Mouse (Mus musculus): ENCODE results near the gene Prkcb. TPM values are rescaled to one million over a fixed set of nuclear protein-coding genes. Genes with fewer than 3 reads are reported as not detected.

Prkcb gene
- total RNA-seq, 2 experiments from 2014 or later: 1.2 to 1.4 TPM

GRCm38 (mm10) chr7:122465823-122466549 lies 177.4 kb downstream of the Prkcb start:
- no peak for DNase-seq

- no peak for DNase-seq
Measured at GRCm38 (mm10) chr7:122466722-122467121, 178.2 kb downstream of the Prkcb start.

- DNase-seq: no peak
Measured at GRCm38 (mm10) chr7:122467831-122468230, 179.3 kb downstream of the Prkcb start.

- DNase-seq: peak; percentile 27
Measured at GRCm38 (mm10) chr7:122470370-122471280, 182.1 kb downstream of the Prkcb start.

- peak; percentile 26 for DNase-seq
Measured at GRCm38 (mm10) chr7:122472223-122472622, 183.7 kb downstream of the Prkcb start.

- no peak for DNase-seq
Measured at GRCm38 (mm10) chr7:122475038-122475437, 186.5 kb downstream of the Prkcb start.

GRCm38 (mm10) chr7:122476697-122477096 lies 188.1 kb downstream of the Prkcb start:
- DNase-seq: no peak

- no peak for DNase-seq
Measured at GRCm38 (mm10) chr7:122477118-122477517, 188.6 kb downstream of the Prkcb start.

GRCm38 (mm10) chr7:122477566-122478564 lies 189.3 kb downstream of the Prkcb start:
- no peak for DNase-seq

- DNase-seq: no peak
Measured at GRCm38 (mm10) chr7:122483949-122484348, 195.4 kb downstream of the Prkcb start.

GRCm38 (mm10) chr7:122487929-122488571 lies 199.5 kb downstream of the Prkcb start:
- DNase-seq: no peak

- DNase-seq: peak; percentile 53
Measured at GRCm38 (mm10) chr7:122492041-122492440, 203.5 kb downstream of the Prkcb start.

GRCm38 (mm10) chr7:122492936-122493335 lies 204.4 kb downstream of the Prkcb start:
- DNase-seq: no peak

GRCm38 (mm10) chr7:122494088-122494487 lies 205.5 kb downstream of the Prkcb start:
- no peak for DNase-seq

GRCm38 (mm10) chr7:122497516-122497915 lies 209.0 kb downstream of the Prkcb start:
- DNase-seq: no peak

GRCm38 (mm10) chr7:122498461-122498860 lies 209.9 kb downstream of the Prkcb start:
- DNase-seq: no peak

GRCm38 (mm10) chr7:122499743-122500597 lies 211.4 kb downstream of the Prkcb start:
- DNase-seq: no peak

- no peak for DNase-seq
Measured at GRCm38 (mm10) chr7:122506467-122506866, 217.9 kb downstream of the Prkcb start.

- DNase-seq: no peak
Measured at GRCm38 (mm10) chr7:122509903-122510302, 221.4 kb downstream of the Prkcb start.

GRCm38 (mm10) chr7:122512430-122512966 lies 223.9 kb downstream of the Prkcb start:
- DNase-seq: no peak

Measured in gastrocnemius, postnatal 25 days (tissue).